Mouse (Mus musculus) R1 (cell line): ENCODE measurements around the gene Lama2.
A peak's percentile ranks its signal among the peaks of the same experiment; 100 is the strongest.

ENCODE experiments used
- DNase-seq: peaks from one replicate; pipeline ENCODE4 v3.0.0-alpha.2; 2018; ENCODE audit warnings: low read depth, low spot score

Lama2 gene

DNA sequence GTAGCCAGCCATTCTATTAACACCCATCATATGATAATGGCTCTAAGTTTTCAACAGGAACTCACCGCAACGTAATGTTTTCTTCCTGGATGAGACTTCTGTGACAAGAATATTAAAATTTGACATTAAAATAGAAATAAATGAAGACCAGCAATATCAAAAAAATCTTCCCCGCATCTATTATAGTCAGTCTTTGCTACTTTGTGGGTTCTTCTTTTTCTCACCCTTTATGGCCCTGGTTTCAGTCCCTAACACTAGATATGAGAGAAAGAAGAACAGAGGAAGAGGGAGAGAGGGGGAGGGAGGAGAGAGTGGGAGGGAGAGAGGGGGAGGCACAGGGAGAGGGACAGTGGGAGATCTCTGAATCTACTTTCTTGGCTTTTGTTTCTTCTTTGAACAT is at the start of gene Lama2:
Gene Lama2 (minus strand): TSS at position 101 of the 400 bp plus-strand sequence.
- DNase-seq = no peak

DNA sequence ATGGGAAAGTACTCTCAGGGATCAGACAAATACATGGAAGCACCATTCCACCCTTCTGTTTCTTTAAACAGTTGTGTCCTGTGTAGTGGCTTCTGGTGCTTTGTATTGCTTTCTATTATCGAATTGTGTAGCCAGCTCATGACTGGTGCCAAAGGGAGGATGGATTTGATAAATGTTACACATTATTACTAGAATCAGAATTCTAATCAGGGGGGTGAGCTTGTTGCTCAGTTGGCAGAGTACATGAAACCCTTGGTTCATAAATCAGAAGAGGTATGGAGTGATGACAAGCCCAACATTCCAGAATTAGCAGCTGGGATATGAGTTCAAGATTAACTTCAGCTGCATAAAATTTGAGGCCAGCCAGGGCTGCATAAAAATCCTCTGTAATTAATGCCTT is 44.8 kb upstream of the Lama2 start:
- no peak for DNase-seq

DNA sequence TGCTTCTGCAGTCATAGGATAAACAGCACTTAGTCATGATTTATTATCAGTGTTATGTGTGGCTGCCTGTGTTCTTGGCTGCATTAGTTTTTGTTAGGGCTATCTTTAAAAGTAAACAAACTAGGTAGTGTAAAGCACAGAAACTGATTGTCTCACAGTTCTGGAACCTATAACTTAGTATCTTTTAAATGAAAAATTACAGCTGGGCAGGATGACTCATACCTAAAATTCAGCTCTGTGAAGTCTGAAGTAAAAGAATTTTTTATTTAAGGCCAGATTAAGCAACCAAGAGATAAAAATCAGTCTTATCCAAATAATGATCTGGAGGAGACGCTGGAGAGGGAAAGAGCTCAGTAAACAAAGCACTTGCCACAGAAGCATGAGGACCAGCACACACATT is 43.8 kb upstream of the Lama2 start:
- DNase-seq = no peak

DNA sequence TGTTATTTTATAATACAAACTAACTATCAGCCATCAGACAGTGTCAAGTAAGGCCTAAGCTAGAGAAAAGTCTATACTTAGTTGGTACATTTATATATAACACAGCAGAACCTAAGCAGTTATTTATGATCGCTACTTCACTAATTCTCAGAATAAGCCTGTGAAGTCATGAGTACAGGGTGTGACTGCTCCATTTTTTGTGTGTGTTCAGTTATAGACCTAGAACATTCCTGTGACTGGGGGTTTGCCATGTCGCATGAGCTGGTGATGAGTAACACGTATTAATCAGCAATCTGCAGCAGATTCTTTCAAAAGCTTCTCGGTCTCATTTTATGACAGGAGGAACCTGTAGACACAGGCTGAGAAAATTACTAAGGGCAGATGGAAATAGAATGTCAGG is 34.6 kb upstream of the Lama2 start:
- DNase-seq = no peak

DNA sequence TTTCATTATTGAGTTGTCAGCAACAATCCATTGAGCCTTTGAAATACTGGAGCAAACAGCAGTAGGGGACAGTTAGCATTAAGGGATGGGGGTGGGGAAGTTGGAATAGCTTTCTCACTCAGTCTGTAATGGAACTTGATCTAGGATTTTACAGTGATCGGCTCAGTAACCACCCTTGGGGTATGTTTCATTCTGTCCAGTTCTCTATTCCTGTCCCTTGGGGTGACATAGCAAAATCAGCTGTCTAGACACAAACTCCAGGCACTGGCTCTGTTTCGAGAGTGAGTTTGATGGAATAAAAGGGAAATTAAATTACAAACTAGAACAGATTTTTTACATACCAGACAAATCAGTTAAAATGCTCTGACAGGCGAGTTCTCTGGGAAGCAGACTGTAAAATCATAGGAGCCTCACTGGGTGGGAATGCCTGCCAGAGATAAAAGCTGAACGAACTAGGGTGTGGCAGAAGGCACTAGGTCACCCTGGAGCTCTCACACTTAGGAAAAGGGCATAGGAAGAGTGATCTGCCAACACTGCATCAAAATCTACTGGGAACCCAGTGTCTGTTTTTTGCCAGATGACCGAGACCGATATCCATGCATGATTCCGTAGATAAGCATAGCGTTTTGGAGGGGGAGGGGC is 33.3 kb upstream of the Lama2 start:
- DNase-seq = peak; percentile 13

DNA sequence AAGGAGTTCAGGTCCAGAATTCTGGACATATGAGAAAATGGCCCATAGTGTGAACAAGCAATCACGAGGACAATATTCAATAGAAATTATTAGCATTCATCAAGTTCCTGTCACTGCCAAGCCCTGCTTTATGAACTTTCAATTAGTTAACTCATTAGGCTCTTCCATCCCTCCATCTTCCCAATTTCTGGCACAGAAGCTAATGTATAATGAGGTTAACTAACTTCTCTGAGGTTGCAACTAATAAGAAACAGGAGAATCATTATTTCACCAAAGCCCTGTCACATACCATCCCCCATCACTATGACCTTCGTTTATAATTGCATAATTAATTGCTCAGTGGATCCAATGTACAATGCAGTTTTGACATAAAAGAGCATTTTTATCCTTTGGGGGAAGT is 16.2 kb upstream of the Lama2 start:
- no peak for DNase-seq

DNA sequence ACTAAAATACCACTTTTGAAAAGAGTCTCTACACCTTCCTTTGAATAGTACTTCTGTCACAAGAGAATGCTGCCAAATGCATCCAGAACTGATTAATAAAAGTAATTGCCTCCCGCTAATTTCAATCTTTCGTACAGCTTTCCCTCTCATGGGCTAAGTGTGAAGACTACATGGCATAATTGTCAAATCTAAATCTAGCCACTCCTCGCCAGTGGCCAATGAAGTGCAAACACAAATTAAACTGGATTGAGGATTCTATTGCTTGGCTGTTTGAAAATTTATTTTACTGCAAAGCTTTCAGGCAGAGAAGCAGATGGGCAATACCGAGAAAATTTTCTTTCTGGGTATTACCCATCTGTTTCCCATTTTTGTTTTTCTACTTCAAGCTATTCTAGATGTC is 11.4 kb upstream of the Lama2 start:
- no peak for DNase-seq

DNA sequence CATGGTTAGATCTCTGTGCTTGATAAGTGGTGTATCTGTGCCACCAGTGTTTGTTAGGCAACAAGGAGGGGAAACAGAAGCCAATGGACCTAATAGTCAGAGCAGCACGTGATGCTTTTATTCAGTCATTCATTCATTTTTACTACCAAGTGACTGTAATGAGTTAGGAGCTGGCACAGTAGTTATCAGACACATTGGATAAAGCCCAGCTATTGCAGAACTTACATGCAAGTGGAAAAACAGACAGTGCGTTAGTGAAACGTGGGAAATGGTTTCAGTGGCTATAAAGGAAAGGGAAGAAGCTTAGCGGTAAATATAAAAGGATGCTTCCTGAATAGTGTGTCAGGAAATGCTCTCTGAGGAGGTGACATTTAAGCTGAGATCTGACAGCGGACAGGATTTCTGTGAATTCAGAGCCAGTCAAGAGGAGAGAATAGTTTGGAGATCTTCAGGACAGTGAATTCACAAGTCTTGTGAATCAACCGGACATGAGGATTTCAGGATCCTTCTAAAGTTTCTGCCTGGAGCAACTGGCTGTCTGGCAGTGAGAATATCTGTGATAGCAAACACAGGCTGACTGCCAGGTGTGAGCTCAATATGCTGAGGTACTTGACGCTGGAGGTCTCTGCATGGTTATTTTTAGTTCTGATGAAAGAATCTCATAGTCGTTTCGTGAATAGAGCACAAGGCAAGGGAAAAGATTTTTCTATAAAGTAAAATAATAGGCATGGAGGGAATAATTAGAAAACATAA is 2.3 kb upstream of the Lama2 start:
- DNase-seq = no peak

DNA sequence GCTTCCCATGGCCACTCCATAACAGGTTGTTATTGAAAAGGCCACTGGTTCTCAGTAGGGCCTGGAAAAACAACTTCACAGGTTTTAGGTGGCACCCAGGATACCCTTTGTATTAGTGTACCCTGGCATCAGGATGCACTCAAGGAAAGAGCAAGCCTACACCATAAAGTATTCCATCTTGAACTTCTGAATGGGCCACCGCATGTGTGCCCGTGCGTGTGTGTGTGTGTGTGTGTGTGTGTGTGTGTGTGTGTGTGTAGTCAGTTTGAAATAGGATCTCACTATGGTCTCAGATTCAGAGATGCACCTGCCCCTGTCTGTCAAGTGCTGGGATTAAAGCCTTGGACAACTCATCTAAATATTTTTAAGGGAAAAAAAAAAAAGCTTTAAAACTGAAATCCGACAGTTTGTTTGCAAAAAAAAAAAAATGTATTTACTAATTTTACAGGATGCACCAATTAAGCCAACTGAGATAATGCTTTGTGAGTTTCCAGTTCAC is 2.0 kb downstream of the Lama2 start:
- no peak for DNase-seq

DNA sequence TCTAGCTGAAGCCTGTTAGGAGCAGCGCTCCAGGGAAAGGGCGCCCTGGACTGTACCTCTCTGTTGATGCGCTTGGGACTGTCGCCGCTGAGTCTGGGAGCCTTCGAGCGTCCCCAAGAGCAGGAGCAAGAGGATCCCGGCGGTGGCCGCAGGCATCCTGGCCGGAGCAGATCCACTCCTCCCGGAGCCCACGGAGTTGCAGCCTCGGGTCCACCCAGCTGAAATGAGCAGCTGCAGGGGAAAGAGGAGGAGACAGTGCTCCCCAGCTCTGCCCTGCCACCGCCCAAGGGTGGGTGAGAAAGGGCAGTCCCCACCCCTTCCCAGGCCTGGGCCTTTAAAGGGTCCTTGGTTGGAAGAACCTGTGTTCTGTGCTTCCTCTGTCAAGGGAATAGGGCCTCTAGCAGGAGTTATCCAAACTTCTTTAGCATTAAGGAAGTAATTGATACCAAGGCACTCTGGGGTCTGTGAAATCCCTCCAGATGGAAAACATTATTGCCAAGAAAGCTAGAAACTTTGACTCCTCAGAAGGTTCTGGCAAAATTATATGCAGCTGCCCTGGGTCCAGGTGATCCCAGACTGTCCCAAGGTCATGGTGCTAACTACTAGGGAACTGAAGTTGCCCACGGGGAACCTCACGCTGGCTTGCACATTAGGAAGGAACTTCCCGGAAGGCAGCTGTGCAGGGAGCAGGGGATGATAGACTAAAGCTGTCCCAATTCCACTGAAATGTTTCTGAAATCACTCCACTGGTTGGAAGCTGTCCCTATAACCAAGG is 2.7 kb downstream of the Lama2 start:
- DNase-seq = peak; percentile 7

DNA sequence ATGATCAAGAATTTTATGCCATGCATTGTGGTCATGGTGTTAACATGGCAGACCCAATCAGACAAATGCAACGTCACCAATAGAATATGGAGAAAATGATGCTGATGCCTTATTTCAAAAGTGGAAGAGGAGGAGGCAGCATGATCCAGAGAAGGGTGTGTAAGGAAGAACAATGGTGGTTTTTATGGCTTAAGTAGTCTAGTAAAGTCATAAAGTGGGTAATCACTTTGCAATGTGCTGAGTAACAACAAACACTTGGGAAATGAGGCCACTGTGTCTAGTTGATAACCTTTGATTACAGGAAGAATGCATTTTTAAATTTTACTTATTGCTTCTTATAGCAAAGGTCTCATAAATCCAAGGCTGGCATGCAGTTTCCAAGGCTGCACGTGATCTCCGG is 23.9 kb downstream of the Lama2 start:
- DNase-seq = no peak

DNA sequence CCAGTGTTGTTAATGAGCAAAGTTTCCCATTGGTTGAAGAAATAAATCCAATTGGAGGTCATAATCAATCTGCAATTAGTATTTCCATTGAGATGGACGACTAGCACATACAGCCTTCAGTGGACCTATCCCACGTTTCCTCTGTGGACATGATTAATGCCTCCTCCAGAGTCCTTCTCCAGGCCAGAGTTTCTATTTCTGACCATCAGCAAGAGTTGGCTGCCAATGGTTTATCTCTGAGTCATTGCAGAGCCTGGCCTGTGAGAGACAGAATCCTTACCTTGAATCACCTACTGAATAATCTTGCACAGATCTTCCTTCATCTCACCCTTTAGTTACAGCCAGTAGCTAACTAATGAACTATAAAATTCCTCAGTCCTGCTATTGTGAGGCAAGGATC is 86.3 kb downstream of the Lama2 start:
- no peak for DNase-seq

DNA sequence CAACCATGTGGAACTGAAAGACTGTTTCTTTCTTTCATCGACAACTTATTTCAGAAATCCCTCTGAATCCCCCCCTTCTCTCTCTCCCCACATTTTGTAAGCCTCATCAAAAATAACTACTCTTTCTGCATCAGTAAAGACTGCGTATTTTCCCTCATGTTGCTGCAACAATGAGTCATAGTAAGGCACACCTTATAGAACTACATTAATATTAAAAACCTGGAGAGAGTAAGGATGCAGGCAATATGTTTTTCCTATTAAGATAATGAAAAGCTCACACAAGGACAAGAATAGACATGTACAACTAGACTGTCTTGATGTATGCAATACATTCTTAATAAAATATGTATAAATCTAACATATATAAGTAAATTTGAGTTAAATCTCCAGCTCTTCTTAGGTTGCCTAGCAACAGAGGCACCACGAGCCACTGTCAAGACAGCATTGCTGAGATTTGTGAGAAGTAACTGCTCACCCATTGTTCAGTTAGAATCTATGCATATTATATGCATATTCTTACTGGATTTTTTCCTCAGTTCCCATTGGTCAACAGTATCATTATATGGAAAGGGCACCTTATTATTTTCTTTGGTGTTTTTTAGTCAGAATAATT is 110.6 kb downstream of the Lama2 start:
- DNase-seq = no peak

DNA sequence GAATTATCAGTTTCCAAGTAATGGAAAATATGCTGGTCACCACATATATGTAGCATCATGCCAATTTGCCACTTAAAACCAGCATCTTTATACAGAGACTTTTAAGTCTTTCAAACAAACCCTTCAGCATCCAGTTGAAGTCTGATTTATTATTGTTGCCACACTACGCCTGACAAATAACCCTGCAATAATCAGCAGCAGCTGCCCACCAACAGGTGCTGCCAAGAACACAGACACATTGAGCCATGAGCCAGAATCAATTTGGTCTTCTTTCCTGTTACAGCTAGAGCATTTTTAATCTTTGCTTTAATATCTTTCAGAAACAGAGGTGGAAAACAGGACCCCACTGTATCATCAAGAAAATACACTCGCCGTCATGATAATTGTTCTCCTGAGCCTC is 118.7 kb downstream of the Lama2 start:
- DNase-seq = no peak

DNA sequence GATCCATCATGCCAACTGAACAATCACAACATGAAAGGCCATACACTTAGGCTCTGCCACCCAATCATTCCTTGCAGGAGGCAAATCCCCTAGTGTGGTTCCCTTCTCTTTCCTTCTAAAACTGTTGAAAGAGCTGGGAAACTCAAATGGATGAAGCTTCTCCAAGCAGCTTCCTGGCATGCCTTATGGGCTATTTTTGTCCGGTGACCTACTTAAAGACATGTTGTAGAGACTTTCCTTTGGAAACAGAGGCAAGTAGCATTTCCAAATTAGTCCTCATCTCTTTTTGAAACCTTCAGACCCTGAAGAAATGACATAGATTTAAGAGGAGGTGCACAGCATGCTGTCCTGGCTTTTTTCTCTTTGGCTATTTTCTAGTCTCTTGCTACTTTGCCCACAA is 131.1 kb downstream of the Lama2 start:
- DNase-seq = no peak

DNA sequence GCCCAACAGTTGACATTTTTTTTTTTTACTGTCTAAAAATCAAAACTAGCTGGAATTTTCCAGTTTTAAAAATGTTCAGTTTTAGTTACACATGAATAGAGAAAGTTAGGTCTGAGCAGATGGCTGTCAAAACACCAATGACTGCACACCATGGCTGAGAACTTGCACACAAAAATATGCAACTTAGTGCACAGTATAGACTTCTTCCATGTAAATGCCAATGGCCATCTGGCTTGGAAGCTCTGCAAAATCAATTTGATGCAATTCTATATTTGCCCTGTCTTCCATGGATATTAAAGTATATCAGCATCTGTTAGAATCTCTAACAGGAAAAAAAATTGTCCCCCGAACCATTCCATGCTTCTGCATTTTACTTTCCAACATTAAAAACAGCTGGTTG is 135.5 kb downstream of the Lama2 start:
- DNase-seq = no peak

DNA sequence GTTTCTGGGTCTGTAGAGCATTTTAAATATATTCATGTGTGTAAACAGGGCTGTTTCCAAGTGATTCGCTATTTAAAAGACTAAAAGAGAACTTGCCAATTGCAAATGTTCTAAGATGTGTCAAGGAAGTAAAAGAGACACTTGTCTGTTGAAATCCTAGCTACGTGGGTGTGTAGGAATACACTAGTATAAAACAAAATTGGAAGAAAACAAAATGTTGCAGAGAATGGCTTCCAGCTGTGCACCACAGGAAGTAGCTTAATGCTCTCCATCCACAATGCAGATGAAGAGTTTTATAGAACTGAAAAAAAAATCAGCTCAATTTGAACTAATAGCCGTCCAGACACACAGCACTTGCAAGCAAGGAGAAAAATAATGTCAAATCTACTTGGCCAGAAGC is 144.0 kb downstream of the Lama2 start:
- peak; percentile 2 for DNase-seq

DNA sequence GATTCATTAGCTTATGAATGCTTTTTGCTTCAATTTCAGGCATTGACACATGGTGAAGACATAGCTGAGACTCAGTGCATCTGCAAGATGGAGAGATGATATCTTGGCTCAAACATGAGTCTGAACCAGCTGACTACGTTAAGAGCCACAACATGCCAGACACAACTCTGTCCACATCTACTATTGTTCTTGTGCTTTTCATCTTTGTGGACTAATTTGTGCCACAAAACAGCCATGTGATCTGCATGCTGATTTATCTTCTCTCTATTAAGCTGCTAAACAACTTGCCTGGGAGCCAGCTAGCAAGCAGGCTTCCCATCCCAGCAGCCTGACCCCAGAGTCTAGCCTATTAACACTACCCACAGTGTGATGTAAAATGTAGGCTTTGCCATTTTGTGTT is 151.3 kb downstream of the Lama2 start:
- DNase-seq = no peak

DNA sequence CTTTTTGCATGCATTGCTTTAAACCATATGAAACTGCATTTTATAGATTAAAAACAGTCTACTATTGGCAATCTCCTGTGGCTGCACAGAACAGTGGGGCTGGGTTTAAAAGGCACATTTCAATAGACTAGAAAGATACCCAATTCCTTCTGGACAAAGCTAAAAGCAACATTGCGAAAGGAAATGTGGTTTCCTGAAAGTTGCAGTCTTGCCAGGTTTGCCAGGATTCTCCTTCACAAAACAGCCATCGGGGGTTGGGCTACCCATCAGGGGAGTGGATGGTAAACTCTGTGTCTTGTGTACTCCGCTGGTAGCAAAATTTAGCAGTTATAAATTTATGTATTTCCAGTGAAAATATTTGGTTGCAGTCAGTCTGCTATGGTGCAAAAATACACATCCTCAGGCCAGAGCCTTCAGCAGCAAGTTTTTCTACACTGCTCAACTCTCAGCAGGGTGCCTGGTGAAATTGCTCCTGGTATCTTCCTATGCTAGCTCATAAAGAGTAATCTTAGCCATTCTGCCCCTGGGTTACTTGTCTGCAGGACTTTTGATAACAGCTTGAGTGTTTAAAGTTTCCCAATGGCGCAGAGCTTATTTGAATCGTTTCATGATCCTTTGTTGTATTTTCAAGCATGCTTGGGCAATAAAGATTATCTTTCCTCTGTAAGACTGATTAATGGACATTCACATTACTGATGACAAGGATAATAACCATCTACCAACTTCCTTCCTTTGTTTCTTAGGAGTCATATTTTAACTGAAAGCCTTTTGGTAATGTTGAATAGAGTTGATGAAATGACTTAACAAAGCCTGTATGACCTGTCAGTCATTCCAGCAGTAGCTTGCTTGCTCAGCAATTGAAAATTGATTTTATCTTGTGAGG is 205.7 kb downstream of the Lama2 start:
- DNase-seq = no peak

DNA sequence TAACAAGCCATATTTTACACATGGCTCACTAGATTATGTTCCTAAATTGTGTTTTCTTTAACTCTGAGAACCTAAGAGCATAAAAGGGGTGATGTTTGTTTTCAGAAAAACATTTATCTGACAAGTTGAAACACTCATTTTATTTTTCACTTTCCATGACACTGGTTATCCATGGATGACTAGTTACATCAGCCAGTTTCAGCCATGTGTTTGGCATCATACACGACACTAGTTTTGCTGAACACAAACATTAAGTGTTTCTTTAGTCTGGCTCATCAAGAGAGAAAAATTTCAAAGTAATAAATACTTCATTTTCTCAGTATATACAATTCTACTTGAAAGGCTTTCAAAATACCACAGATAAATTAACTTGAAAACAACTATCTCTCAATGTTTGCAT is 228.8 kb downstream of the Lama2 start:
- DNase-seq = no peak

DNA sequence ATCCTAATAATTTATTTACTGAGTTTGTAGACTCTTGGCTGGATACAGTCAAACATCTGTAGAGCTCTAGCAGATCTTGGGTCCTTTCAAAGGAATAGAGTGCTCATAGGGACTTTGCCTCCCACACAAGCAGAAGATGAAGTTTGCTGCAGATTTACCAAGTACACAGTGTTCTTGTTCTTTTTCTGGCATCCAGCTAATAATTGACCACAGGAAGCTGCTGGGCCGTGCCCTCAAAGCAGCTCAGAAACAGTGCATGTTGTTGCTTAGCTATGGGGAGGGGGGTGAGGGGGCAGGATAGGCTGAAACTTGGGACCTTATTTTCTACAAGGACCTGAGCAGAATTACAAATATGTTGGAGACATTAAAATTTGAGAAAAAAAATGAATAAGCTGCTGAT is 232.0 kb downstream of the Lama2 start:
- no peak for DNase-seq
